Mouse (Mus musculus) spleen, adult 18-20 months (tissue): ENCODE results near the gene Ablim2.
A peak's percentile ranks its signal among the peaks of the same experiment; 100 is the strongest.

Experiments
- DNase-seq, 2 experiments: peaks; one replicate each; pipeline ENCODE4 v3.0.0; 2022; ENCODE audit warnings: mixed read lengths in 2 of 2

The Ablim2 gene

DNA sequence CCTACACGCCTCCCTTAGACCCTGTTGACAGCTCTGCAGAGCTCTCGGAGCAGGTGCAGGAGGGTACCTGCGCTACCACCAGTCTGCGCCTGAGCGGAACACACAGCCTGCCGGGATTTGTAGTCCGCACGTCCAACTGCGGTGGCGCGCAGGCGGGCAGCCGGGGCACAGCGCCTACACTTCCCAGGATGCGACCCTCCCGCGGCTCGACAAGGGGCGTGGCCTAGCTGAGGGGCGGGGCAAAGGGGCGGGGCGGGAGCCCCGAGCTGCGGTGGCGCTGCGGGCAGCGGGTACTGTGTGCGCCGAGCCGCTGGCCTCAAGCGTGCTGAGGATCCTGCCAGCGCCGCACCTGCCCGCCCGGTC is at the start of gene Ablim2:
TSS of gene Ablim2 (plus strand) at position 242 of the 363 bp plus-strand sequence.
- DNase-seq = peak; percentile 86 to 89

DNA sequence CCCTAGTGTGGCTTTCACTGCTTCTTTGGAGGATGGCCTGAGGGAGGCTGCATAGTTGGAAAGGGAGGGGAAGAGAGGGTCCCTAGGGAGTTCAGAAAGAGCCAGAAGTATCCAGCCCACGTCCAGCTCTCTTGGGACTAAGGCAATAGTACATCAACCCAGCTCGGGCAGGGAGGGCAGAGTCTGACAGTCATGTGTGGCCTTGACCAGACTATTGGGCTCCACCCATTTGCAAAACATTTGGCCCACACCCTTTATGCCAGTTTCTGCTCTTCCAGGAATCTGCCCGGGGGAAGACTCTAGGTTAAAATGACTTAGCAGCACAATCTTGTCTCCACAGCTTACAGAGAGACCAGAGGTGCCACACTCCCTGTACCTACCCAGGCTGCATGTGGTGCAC is 47.2 kb upstream of the Ablim2 start:
- DNase-seq = no peak

DNA sequence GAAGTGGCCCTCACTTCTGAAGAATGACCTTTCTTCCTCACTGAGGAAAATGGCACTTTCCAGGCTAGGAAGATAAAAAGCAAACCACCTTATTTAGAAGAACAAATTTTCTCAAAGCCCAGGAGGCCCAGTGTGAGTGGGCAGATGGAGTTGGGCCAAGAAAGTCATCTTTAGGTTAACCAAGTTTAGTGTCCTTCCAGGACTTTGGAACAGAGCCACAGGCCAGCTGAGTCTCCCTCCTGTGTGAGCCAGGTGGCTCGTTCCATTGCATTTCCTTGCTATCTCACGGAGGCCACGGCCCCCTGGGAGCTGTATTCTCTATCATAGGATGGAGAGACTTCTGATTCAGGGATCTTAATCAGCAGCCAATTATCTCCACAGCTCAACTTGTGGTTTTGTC is 46.7 kb upstream of the Ablim2 start:
- DNase-seq = no peak

DNA sequence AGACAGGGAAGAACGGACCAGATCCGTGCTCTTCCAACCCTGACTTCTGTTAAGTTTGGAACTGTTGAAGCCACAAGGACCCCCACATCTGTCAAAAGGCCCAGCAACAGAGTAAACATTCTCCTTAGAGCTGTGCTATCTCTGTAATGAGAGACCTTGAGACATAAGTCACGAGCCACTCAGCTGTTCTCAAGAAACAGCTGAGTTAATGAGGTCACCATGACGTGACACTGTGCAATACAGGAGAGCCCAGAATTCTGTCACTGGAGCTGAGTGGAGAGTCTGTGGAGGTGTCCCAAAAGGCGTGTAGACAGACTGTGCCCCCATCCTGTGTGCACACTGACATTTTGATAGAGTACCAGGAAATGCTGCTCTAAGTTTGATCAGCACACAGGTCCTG is 45.2 kb upstream of the Ablim2 start:
- no peak for DNase-seq

DNA sequence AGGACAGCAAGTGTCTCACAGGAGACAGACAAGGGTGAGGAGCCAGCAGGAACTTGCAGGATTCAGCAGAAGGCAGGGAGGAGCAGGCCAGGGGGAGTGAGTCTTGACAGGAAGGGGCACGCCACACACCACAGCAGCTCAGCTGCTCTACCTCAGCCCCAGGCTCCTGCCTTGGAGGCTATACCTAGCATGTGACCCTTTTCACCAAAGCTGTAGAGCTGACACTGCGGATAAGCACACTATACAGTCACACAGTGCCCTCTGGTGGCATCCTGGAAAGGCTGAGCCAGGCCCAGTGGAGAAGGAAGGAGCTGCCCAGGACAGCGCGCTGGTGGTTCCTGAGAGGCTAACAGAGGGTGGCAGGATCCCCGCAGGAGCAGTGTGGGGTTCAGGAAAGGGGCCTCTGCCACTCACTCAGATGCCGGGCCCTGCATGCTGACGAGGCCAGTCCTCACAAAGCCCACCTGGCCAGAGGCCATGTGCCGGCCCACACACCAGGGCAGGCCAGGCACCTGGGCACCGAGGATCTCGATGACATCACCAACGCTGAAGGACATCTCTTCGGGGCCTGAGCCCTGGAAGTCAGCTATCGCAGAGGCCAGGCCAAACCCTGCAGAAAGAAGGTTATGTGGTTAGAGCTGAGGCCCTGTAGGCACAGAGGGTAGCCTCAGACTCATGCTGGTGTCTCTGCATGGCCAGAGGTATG is 43.9 kb upstream of the Ablim2 start:
- peak in 1 of 2 experiments; percentile 41 for DNase-seq

DNA sequence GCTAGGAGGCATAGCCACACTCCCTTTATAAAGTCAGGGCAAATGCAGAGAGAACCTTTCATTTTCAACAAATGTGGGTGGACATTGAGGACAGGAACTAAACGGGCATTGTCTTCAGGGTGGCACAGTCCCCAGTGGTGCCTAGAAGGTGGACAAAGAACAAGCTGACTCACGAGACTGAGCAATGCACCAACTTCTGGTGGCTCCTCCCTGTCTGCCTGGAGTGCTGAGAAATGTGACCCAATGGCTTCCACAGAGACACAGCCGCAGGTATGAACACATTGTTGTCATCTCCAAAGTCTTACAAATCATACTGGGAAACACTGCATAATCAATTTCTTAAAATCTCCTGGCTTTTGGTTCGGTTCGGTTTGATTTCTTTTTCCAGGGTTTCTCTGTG is 40.2 kb upstream of the Ablim2 start:
- no peak for DNase-seq

DNA sequence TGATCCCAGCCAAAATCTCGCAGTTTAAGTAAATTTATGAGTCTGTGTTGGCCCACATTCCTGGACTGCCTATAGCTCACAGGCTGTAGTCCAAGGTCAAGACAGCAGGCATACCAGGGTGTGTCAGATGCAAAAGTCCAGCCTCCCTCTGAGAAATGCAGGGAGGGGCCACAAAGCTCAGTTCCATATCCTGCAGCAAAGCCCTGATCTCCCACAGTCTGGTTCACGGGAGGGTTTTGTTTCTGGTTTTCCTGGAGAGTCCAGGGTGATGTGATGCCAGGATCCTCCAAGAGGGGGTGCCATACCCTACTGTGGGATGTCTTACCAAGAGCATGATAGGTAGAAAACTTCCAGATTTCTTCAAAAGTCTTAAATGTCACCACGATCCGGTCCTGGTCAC is 39.7 kb upstream of the Ablim2 start:
- DNase-seq = peak in 1 of 2 experiments; percentile 24

DNA sequence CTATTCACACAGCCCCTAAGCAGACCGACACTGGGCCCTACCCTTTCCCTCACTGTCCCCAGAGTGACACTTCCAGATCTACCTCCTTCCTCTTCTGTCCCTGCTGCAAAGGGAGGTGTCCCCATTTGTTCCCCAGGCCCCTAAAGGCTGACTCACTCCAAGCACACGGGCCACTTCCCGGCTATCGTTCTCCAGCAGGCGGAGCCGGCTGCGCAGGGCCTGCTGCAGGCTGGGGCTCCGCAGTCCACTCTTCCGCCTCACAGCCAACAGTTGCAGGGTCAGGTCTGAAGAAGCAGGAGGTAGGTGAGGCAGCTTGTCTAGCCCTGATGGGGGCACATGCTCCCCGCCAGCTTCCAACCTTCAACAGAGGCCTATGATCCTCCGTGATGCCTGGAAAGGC is 38.9 kb upstream of the Ablim2 start:
- no peak for DNase-seq

DNA sequence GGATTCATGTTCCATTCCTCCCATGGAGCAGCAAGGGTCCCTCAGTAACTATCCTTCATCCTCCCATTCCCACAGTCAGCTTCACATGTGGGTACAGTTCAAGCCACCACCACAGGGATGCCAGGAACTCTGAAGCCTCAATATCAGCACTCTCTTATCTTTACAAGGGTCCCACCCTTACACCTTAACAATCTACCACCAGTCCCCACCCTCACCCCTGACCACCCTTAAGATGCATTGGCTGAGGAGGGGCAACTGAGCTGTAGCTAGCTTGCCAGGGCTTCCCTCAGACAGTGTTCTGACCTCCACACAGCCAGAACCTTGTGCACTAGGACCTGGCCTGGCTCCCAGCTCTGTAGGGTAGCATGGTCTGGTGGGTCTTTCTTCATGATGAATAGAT is 38.3 kb upstream of the Ablim2 start:
- DNase-seq = no peak

DNA sequence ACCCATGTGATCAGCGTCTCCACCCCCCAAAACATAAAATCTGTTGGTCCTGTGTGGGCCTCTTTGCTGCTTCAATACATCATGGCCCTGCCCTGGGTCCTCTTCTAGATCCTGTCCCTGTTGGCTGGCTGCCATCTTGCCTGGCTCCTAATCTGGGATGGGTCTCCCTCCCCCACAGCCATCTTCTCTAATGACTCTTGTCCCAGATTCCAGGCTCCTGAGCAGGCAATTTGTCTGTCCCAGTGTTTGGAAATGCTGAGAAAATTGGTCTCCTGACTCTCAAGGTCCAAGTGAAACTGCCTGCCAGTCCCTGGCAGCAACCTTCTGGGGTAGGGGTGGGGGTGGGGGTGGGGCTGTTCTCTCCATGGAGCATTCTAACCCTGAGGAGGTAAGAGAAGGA is 37.8 kb upstream of the Ablim2 start:
- no peak for DNase-seq

DNA sequence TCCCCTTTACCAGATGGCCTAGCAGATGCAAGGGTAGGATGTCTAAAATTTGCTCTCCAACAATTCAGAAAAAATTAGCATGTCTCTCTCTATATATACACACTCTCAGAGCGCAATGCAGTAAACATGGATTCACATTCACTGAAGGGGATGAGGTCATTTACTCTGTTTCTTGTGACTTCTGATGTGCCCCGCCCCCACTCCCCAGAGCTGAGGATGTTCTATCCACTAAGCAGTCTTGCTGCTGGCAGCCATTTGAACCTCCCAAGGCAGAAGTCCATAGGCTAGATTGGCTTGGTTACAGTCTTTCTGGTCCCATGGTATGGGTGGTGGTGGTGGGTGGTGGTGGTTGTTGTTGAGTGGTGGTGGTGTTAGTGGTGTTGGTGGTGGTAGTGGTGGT is 35.7 kb upstream of the Ablim2 start:
- no peak for DNase-seq

DNA sequence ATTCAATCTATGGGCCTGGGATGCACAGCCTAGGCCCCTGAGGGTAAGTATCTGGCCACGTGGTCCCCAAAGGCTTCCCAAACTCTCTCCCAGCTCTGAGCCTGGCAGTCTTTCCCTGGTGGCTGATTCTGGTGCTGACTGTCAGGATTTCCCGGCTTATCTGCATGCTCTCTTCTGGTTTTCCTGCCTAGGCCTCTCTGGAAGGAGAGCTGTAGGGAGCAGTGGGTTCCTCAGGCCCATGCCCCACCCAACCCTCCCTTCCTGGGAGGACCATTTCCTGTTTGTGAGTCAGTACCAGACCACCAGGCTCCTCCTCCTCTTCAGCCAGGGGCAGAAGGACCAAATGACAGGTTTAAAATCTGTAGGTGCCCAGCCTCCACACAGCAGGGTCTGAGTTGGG is 35.0 kb upstream of the Ablim2 start:
- DNase-seq = no peak

DNA sequence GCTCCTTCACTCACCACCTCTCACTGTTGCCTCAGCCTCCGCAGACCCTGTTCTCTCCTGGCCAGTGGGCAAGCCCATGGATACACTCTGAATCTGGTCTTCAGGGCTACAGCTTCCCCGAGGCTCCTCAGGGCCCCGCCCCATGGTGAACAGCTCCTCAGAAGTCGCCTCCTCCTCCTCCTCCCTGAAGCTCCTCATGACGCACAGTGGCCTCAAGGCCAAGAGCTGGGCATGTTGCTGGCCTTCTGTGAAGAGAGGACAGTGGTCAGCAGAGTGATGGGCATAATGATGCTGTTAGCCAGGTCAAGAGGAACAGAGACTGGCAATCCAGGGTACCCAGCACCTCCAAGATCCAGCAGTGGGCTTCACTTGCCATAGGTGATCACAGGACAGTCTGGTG is 33.8 kb upstream of the Ablim2 start:
- no peak for DNase-seq

DNA sequence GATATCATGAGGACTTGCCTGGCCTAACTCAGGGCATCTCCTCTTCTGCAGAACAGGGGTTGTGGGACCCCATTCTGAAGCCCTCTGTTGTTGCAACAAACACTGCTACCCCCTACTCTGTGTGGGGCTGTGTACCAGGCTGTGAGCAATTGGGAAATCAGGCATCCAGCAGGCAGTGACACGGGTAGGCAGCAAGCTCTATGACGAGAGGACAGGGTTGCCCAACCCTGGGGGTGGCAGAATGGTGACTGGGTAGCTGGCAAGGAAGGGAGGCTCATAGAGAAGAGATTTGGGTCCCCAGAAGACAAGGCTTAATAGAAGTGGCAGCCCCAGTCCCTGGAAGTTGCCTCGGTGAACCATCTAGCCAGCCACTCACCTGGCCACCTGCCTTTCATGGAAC is 31.8 kb upstream of the Ablim2 start:
- no peak for DNase-seq

DNA sequence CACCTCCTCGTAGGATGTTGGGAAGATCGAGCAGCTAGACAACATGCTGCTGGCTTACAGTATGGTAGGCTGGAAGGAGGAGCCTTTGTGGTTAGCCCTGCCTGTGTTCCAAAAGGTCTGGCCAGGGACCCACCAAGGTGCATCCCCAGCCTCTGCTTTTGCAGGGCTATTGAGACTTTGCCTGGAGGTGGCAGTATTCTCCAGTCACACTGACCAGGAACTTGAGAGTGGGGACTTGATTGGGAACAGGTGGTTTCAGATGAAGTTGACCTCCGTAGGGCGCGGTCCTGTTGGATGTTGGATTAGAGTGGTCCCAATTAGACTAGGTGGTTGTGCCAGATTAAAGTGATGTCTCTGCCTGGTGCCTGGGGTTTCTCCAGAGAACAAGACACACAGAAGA is 30.2 kb upstream of the Ablim2 start:
- no peak for DNase-seq

DNA sequence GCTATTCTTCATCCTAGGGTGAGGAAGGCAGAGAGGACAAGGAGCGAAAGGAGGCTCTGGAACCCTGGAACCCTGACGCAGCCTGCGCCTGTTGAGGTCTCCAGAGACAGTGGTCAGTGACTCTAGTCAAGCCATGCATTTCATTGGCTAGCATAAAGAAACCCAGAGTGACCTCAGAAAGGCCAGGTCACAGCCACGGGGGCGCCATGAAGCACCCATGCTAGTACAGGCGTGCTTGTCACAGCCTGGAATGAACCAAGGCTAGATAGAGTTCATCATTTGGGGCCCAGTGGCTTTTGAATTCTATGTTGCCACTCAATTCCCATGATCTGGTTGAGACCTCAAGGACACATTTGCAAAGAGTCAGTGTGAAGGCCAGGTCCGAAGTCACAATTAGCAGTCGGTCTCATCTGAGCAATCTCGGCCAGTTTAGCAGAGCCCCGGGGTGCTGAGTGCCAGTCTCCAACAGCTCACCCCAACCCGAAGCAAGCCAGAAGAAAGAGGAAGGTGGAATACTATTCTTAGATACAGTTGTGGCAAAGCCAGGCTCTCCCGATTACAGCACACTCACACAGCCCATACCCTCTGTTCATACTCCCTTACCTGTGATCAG is 29.2 kb upstream of the Ablim2 start:
- DNase-seq = peak in 1 of 2 experiments; percentile 14

DNA sequence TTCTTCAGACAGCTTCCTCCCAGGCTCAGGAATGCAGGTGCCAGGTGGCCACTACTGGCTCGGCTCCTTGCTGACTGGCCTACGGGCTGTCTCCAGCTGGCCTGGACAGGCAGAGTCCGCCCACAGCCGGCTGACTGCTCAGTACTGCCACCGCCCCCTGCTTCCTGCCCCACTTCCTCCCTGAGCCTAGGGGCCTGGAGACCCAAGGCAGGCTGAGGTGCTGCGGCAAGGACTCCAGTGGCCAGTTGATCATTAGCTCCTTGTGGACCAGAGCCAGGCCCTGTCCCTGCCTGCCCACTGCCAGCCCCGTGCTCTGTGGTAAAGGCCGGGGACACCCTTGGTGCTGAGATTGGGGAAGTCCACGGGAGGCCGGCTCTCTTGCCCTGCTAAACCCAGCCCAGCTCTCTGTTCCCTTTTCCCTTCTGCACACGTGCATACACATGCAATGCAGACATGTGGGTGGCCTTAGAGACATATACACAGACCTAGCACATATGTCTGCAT is 28.7 kb upstream of the Ablim2 start:
- DNase-seq = peak; percentile 67 to 76

DNA sequence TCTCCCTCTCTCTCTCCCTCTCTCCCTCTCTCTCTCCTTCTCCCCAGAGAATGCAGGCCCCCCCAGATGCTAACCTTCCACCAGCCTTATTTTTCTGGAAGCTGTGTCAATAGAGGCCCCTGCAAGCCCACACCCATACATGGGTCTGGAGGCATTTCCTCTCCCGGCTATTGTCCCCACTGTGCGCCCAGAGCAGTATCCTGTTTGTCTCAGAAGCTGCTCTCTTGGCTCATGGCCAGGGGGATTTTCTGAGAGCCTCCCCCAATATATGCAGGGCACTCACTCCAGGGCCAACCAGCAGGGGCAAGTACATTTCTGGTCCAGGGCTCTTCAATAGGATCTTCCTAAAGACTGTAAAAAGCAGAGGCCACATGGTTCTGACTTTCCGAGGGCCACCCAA is 27.8 kb upstream of the Ablim2 start:
- DNase-seq = peak; percentile 24 to 26

DNA sequence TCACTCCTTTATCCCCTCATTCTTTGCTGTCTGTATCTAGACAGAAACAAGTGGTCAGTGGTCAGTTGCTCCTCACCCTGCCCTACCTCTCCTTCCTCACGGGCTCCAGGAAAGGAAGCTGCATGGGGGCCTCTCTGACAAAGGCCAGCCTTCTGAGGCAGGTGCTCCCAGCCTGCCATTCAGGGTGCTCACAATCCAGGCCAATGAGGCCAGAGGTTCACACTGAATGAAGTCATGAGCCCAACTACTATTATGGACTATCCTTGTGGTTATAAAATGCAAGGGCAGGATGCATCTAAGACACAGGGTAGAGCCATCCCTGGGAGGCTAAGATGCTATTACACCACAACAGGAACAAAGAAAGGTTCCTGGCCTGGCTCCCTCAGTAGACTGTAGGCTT is 27.1 kb upstream of the Ablim2 start:
- no peak for DNase-seq

DNA sequence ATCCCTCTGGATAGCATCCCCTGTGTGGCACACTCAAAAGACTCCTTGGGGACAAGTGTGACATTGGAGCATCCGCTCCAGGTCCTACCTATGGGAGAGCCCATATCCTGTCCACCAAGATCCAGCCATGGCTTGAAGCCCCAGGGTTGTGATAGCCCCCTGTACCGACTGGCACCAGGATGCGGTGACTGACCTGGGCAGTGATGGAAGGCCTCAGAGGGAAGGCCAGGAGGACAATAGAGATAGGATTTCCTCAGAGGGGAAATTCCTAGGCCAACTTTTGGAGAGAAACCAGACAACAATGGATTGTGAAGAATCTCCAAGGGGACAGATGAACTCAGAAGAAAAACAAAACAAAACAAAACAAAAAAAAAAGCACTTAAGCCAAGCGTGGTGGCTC is 26.7 kb upstream of the Ablim2 start:
- no peak for DNase-seq

DNA sequence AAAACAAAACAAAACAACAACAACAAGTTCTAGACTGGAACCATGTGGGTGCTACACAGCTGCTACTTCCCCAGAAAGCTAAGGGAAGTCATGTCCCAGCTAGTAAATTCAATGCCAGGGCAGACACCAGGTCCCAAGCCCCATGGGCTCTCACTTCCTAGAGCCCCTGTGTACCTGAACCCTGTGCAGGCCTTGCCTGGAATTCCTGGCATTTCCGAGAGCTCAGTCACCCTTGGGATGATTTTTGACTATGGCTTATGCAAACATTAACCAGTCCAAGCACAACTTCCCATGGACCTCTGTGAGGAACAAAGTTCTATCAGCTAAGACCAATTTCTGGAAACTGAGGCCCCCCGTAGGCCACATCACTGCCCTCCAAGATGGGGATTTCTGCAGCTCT is 24.2 kb upstream of the Ablim2 start:
- DNase-seq = no peak

DNA sequence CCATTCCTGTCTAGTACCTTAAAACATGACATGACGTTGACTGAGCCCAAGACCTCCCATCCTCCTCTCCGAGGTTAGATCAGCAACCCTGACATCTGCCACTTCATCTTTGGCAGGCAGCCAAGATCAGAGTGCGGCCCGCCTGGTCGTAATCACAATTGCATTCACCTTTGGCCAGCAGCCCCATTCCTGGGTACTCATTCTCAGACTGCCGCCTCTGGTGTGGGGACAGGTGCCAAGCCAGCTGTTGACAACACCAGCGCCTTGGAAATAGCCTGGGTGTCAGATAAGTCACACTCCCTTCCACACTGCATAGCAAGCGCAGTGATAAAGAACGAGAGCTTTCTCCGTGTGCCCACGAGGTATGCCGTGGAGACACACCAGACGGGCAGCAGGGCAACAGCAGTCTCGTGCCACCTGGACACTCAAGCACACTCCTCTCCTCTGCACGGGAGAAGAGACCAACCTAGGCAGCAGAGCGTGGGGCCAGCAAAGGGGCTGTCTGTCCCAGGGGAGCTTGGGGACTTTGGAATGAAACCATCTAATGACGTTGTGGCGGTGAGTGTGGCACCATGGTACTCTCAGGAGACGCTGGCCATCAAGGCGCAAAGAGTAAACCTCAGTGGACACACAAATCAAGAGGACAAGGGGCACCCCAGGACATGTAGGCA is 20.3 kb upstream of the Ablim2 start:
- DNase-seq = no peak

DNA sequence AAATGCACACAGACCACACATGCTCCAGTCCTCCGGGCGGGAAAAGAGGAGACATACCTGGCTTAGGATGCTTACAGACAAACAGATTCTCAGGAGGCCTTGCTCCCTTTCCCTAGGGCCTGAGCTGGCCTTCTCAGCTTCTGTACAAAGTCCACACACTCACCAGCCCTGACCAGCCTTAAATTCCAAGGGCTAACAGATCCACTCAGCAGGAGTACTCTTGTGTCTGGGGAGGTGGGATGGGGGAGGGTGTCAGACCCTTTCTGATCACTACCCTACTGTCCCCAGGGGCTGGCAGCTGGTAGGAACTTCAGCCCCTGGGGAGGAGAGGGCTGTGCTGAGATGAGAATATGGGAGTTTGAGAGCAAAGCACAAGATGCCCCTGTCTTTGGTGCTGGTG is 18.7 kb upstream of the Ablim2 start:
- DNase-seq = no peak

DNA sequence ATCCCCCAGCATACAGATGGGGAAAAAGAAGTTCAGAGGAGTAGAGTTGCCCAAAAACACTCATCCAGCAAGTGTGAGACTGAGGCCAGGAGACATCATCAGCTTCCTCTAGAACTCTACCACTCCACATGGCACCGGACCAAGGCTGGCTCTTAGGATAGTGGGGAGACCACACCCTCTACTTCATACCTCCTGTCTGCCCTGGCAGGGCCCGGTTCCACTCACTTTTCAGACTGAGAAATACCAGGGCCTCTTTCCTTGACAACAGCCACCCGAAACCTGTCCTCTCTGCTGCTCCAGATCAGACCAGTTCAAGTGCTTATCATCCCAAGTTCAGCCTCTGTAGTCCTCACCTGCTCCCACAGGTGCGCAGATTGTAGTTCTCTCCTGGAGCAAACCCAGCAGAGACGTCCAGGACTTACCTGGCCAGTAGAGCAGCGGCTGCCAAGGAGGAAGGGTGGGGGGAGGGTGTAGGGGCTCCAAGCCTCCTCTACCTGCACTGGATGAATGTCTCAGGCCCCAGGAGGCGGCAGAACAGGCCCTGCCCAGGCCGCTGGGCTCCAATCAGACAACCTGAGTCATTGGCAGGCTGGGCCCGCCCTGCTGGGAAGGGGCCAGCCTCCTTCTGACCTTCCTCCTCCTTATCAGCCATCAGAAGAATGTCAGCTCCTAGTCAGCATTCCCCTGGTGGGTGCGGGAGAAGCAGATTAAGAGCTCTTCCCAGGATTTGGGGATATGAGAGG is 18.0 kb upstream of the Ablim2 start, which contains the start of gene Sh3tc1:
TSS of gene Sh3tc1 (minus strand) at position 452 of the 743 bp plus-strand sequence.
- no peak for DNase-seq
